Mouse (Mus musculus) bone marrow, adult 2 months (tissue): ENCODE results near the gene Igsf9.

Experiments
- CTCF ChIP-seq: fragments of 200-500 bp; IDR thresholded peaks from 2 replicates; pipeline ENCODE4 v1.5.1; 2011; ENCODE audit warnings: low read length, control low read depth; ENCODE audit not compliant: control insufficient read depth, insufficient read depth
- POLR2A ChIP-seq: fragments of 200-500 bp; IDR thresholded peaks from 2 replicates; pipeline ENCODE4 v1.6.1; 2011; ENCODE audit warnings: low read depth, mild to moderate bottlenecking, control low read depth, low read length, borderline replicate concordance; ENCODE audit not compliant: control insufficient read depth

DNA sequence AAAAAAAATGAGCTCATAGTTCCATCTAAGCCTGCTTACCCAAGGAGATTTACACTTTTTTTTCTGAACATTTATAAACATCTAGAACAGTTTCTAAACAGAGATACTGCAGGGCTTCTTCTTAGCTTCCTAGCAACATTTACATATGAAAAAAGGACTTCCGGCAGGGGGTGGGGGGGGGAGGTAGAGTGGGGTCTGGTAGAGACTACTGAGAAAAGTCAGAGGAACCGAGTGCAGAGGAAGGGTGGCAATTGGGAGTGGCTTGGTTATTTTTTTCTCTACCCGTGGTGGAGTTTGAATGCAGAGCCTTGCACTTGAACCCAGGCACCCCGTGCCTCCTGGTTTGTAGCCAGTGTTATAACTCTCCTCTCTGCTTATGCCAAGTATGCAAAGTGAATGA lies 26.2 kb upstream of the Igsf9 start:
- TF ChIP-seq POLR2A = no peak
- no peak for TF ChIP-seq CTCF
